Comparison of ENCODE assay signal across 24 mouse cellular contexts in genomic region chr3:19882623-19883022, GRCm38 (mm10).
DNase-seq lines count a peak whose midpoint lies in the region; ATAC-seq lines count a peak whose summit lies in the region.
"Had no signal": no experiment of that assay in that cellular context is flagged by ENCODE, and none has a peak within 500 bp of the region (broad histone marks: within the 10 kb centered on the region; RNA-seq: fewer than 3 reads in every experiment).

No protein-coding gene starts in this region.

- no peak overlapping the region for H3K4me2 ChIP-seq in hindbrain, embryonic 13.5 days
- H3K4me2 ChIP-seq: heart, embryonic 11.5 days; hindbrain, embryonic 14.5 days had no signal

- no peak overlapping the region for H3K27ac ChIP-seq in hindbrain, embryonic 13.5 days
- H3K27ac ChIP-seq: heart, adult 2 months; hindbrain, embryonic 10.5 days; hindbrain, embryonic 14.5 days; hindbrain, postnatal 0 days had no signal

- no peak for ATAC-seq in hindbrain, embryonic 13.5 days (ENCODE audit: low FRiP score)
- ATAC-seq: forebrain, embryonic 14.5 days; forebrain, postnatal 0 days; hindbrain, postnatal 0 days; inflammation-experienced regulatory T-cells, adult 6 months; intestine, embryonic 16.5 days had no signal

- DNase-seq in heart, adult 8-10 months (ENCODE audit: low spot score): peak; percentile 3
- DNase-seq in heart, postnatal 10 days: no peak
- DNase-seq in Muller cell, postnatal 12 days (ENCODE audit: inconsistent ontology term): peak; percentile 68
- DNase-seq in fibroblast of lung, adult 2 months (ENCODE audit: low read depth): peak; percentile 14
- DNase-seq in yolk sac, embryonic 10.5 days (ENCODE audit: low spot score): no peak
- DNase-seq: adrenal gland, postnatal 10 days; adrenal gland, postnatal 36 days; cerebellum, adult 18-20 months; cerebellum, adult 9-10 months; cerebellum, postnatal 14 days; forebrain, postnatal 0 days; gastrocnemius, postnatal 25 days; heart, adult 2 months; heart, postnatal 36 days; kidney, adult 18-20 months had no signal

- 69% methylated on average over 2 of the region's 2 CpGs for WGBS in hindbrain, embryonic 13.5 days

- H3K4me1 ChIP-seq in hindbrain, embryonic 13.5 days (replicated peaks): no peaks in the 10 kb centered on the region
- H3K4me1 ChIP-seq: hindbrain, embryonic 10.5 days had no signal

- H3K4me3 ChIP-seq in hindbrain, embryonic 13.5 days: no peak overlapping the region
- H3K4me3 ChIP-seq: heart, adult 2 months; hindbrain, embryonic 10.5 days had no signal

- intact Hi-C loops in heart, postnatal 10 days (cut with DNase I): no loop called here

- no peaks in the 10 kb centered on the region for H3K9me3 ChIP-seq in hindbrain, embryonic 13.5 days
- H3K9me3 ChIP-seq: G1E; hindbrain, embryonic 10.5 days had no signal

- no peak overlapping the region for H3K9ac ChIP-seq in hindbrain, embryonic 13.5 days
- H3K9ac ChIP-seq: forebrain, postnatal 0 days; hindbrain, embryonic 14.5 days had no signal

- H3K36me3 ChIP-seq in hindbrain, embryonic 13.5 days: no peaks in the 10 kb centered on the region
- H3K36me3 ChIP-seq: G1E; hindbrain, embryonic 10.5 days had no signal

- no peaks in the 10 kb centered on the region for H3K27me3 ChIP-seq in hindbrain, embryonic 13.5 days

Comparison
In these comparisons a context has a peak if more than half of its experiments do, and no peak if none do; other contexts are left out.
1. DNase-seq: peak in heart, adult 8-10 months (single experiment), Muller cell, postnatal 12 days (single experiment) and fibroblast of lung, adult 2 months (single experiment); none in heart, postnatal 10 days (0 of 2) and yolk sac, embryonic 10.5 days (single experiment).